Mouse (Mus musculus) cerebellum, postnatal 25 days (tissue): ENCODE results near the gene Prss36.
"Not testable (repeated sequence)": the region's sequence is repeated elsewhere in the genome, so short reads cannot be mapped to it uniquely, and the experiment has no call there.

Experiments
- DNase-seq, 2 experiments: peaks; one replicate each; pipeline ENCODE4 v3.0.0; 2021; ENCODE audit warnings: mixed read lengths in 2 of 2

Gene Prss36

GRCm38 (mm10) chr7:127946470-127947023, at the start of gene Prss36:
TSS of gene Prss36 (minus strand) at chr7:127946725.
- DNase-seq = no peak

- DNase-seq = peak; percentile 24 to 30
Measured at GRCm38 (mm10) chr7:127993341-127993977, 46.9 kb upstream of the Prss36 start, which contains the start of gene Pycard. TSS of gene Pycard (minus strand) at chr7:127993867.

- no peak for DNase-seq
Measured at GRCm38 (mm10) chr7:127992488-127993340, 46.2 kb upstream of the Prss36 start.

GRCm38 (mm10) chr7:127991643-127992487, 45.3 kb upstream of the Prss36 start:
- peak; percentile 74 to 86 for DNase-seq

GRCm38 (mm10) chr7:127988904-127989303, 42.4 kb upstream of the Prss36 start:
- DNase-seq = no peak

GRCm38 (mm10) chr7:127980606-127981005, 34.1 kb upstream of the Prss36 start:
- no peak for DNase-seq

- no peak for DNase-seq
Measured at GRCm38 (mm10) chr7:127978856-127979255, 32.3 kb upstream of the Prss36 start.

- DNase-seq = no peak
Measured at GRCm38 (mm10) chr7:127974413-127974930, 27.9 kb upstream of the Prss36 start.

- peak; percentile 73 to 81 for DNase-seq
Measured at GRCm38 (mm10) chr7:127967922-127968828, 21.6 kb upstream of the Prss36 start.

GRCm38 (mm10) chr7:127967004-127967921, 20.7 kb upstream of the Prss36 start, which contains the start of gene Fus:
TSS of gene Fus (plus strand) at chr7:127967457.
- DNase-seq = peak; percentile 98 to 99

GRCm38 (mm10) chr7:127966371-127966918, 19.9 kb upstream of the Prss36 start:
- DNase-seq = peak; percentile 20 to 23

- DNase-seq = no peak
Measured at GRCm38 (mm10) chr7:127959364-127959763, 12.8 kb upstream of the Prss36 start.

- DNase-seq = no peak
Measured at GRCm38 (mm10) chr7:127952864-127953581, 6.5 kb upstream of the Prss36 start.

- DNase-seq = no peak
Measured at GRCm38 (mm10) chr7:127944614-127945013, 1.9 kb downstream of the Prss36 start.

GRCm38 (mm10) chr7:127942097-127942496, 4.4 kb downstream of the Prss36 start:
- not testable (repeated sequence) for DNase-seq

GRCm38 (mm10) chr7:127936216-127936884, 10.2 kb downstream of the Prss36 start:
- DNase-seq = peak; percentile 52 to 53

GRCm38 (mm10) chr7:127935748-127936159, 10.8 kb downstream of the Prss36 start:
- DNase-seq = no peak

- DNase-seq = peak; percentile 93 to 96
Measured at GRCm38 (mm10) chr7:127935028-127935722, 11.3 kb downstream of the Prss36 start.
